Mouse (Mus musculus) gastrocnemius, postnatal 25 days (tissue): Measurements from ENCODE around the gene Scfd2. TPM values are rescaled to one million over a fixed set of nuclear protein-coding genes. Genes with fewer than 3 reads are reported as not detected.
A peak's percentile ranks its signal among the peaks of the same experiment; 100 is the strongest.

Experiments
- DNase-seq: peaks from one replicate; pipeline ENCODE4 v3.0.0; 2022
- total RNA-seq, 2 experiments: library from RNA; stranded (reverse); gene quantifications; 1 replicate in 1 of 2; 2 replicates in 1 of 2; pipeline ENCODE4 v1.2.3; 2021

Gene Scfd2
- total RNA-seq, 2 experiments from 2014 or later, result 9.5 to 11.7 TPM

DNA sequence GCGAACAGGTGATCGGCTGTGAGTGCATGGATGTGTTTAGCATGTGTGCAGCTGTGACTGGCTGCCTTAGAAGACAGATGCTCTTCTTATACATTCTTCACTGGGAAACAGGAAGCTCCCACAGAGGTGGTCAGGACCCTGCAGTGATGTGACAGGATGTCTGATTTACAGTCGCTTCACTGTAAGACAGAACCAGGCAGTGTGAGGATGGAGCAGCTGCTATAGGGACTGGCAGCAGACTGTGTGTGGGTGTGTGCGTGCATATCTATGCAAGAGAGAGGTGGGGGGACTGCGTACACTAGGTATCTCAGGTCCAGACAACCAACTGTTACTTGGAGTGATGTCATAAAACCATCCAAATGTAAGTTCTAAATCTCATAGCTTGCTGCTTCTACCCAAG lies 254.3 kb downstream of the Scfd2 start:
- DNase-seq, result no peak

DNA sequence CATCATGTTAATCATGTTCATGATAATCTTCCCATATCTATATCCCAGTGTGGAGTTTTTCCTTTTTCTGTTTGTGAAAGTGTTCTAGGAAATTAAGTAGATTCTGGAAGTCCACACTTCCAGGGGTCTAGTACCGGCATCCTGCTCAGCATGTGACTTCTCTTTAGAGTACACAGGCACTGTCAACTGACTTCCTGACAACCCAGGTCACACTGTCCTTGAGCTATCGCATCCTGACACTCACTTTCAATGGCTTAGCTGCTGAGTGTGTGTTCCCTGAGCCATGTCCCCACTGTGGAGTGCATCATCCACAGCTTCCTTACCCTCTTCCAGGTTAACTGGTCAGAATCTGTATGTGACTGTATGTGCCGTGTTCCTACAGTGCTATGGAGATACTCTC lies 258.2 kb downstream of the Scfd2 start:
- no peak for DNase-seq

DNA sequence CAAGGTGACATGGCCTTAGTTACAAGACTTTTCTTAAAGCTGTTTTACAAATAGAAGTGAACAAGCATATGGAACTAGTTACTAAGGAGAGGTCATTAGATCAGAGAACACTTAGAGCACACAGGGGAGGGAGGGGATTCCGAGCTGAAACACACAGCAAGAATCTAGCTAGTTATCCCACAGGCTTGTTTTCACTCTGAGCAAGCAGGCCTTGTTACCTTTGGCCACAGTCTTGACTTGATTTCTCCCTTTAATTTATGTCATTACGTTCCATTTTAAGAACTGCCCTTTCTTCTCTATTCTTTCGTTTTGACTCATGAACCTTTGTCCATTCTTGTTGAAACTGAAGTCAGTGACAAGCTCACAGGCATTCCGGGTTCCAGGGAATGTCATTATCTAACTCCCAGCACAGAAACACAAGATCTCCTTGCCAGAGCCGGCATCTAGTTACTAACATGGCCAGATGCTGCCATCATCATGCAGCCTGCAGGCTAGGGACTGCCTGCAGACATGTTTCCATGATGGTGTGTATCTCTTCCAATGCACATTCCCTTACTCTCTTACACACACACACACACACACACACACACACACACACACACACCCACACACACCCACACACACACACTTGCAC lies 263.7 kb downstream of the Scfd2 start:
- DNase-seq, result no peak

DNA sequence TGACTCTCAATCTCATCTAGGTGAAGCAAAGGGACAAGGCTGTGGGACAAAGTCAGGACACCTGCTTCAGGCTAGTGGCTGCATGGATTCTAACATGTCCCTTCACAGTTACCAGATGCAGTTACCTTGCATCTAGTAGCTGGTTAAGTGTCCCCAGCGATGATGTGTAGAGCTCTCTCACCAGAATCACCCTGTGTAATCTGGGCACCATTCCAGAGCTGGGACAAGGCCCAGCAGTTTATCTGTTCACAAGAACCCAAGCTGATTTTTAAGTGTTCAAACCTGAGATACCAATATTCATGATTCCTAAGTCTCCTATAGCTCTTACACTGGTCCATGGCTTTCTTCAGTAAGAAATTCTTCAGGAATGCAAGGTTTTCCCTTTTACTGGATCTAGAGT lies 264.4 kb downstream of the Scfd2 start:
- DNase-seq, result no peak

DNA sequence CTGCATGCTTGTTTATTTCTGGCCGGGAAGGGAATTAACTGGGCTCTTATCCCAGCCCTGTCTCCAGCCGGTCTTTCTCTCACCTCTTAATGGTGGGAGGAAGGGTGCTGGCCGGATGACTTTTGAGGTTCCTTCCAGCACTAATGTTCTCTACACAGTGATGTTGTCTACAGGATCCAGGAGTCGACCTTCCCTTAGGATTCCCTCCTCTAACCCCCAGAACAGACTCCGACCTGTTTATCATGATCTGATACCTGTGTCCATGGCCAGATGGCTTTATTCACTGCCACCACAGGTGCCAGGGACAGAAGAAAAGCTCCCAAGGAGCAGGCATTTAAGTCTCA lies 265.1 kb downstream of the Scfd2 start:
- no peak for DNase-seq

DNA sequence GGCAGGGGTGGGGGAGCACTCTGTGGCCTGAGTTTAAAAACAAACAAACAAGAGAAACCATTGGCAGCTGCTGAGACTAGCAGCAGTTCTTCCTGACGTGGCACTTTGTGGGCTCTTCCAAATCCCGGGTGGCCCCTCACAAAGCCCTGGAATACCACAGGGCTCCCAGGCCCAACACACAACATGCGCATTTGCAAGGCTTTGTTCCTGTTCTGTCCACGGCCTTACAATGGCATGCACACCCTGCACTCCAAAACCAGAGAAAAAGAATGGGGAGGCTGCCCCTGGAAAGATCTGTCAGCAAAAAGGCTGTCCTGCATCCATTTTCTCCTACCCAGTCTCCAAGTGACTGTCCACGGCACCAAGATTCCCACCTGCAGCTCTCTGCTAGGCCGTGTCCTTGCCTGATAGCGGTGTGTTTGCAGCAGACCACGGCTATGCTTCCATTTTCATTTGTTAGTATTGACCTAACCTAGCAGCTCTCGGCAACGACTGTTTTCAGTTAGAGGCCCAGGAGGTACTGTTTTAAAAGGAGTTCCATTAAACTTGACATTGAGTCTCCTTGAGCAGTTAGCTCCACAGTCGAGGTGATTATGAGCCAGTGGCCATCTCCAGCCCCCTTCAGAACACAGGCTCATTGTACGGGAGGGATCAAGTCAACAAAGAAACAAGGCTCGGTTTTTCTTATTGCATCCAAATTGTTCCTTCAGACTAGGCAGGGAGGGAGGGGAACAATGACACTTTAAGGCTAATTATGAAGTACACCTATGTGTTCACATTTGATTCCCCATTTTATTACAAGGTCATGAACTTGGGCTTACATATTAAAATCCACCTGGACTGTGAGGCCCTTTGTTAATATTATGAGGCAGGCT lies 265.7 kb downstream of the Scfd2 start:
- DNase-seq, result no peak

DNA sequence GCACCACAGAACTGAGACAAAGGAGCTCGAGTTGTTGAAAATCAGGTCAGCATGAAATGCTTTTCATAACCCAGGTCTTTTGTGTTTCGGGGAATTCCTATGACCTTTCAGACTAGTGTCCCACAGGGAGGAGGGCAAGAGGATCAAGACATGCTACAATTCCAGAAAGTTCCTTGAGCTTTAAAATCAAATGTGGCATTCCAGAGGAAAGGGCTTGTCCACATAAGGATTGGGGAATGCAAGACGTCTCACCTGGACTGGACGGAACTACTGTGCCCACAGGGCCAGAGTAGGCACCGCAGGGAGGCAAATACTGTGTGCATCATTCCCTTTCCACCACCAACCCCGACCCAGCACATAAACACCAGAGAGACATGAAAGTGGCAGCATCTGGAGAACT lies 266.4 kb downstream of the Scfd2 start:
- DNase-seq, result no peak

DNA sequence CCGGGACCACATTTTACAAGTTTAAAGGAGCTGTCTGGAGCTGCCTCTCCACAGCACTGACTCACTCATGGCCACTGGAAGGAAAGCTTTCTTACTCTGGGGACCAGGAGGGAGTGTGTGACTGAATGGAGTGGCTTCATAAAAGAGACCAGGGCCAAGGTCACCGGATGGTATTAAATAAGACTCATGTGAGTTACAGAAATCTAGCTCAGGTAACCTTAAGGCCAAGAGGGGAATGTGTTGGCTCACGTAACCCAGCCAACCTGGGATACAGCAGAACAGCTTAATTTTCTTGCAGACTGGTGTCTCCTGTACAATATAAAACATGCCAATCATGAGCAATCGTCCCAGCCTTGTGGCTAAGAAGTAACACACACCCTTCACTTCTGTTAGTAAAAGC lies 267.0 kb downstream of the Scfd2 start:
- DNase-seq, result no peak

DNA sequence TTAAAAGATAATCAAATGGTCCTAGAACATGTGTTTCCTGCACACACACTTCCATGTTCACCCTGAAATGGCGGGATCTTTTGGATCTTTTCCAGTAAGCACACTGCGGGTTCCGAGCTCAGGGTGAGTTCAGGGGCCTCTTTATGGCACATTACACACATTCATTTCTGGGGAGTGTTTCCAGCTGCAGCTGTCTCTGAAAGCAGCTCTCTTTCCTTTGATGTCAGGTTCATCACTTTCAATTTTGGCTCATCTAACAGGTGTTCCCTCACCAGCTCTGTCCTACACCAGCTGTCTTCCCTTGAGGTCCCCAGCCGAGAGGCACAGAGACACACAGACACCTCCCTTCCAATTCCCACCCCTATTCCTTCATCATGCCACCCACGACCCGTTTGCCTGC lies 270.5 kb downstream of the Scfd2 start:
- no peak for DNase-seq

DNA sequence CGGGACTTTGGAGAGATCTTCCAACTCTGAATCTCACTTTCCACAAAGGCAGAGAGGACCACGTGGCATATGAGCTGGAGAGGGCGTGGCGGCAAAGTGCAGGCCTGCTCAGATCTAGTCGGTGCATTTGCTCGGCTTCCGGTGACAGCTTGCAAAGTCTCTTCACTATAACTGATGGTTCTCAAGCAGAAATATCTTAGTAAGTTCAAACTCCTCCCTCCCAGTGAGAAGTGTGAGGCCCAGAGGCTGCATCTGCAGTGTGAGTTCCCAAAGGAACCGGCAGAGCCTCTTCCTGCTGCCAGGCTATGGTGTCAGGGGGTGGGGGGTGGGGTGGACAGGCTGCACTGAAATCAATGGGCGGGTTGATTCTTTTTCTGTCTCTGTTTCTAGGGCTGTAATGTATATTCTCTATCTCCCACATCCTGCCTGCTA lies 271.2 kb downstream of the Scfd2 start:
- no peak for DNase-seq

DNA sequence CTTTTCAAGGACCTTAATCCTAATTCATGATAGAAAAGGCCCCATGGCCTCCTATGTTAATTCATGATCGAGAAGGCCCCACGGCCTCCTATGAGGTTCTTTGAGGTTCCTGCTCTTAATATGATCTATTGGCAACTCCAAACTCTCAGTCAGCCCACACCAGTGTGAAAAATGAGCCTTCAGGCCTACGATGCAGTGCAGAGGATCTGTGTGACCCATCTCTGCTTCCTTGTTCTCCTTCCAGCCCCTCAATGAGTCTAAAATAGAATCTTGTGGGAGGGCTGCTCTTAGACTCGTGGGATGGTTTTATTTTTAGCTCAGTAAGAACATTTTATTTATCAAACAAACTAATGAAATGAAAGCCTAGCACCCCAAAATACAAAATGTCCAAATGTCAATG lies 274.9 kb downstream of the Scfd2 start:
- DNase-seq, result peak; percentile 28

DNA sequence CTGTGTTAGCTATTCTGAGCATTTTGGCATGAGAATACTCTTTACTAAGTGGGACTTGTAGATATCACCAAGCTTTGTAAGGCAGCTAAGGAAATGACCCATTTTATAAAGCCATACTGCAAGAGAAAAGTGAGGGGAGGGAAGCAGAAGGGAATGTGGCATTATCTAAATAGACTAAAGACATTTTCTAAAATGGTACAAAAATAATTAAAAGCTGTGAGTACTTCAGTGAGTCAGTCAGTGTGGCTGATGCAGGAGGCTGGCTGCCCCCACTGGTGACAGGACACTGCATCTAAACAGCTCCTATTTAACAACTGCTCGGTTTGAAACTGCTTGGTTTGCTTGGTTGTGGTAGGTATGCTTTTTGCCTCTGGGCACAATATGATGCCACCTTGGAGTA lies 276.6 kb downstream of the Scfd2 start:
- DNase-seq, result no peak

DNA sequence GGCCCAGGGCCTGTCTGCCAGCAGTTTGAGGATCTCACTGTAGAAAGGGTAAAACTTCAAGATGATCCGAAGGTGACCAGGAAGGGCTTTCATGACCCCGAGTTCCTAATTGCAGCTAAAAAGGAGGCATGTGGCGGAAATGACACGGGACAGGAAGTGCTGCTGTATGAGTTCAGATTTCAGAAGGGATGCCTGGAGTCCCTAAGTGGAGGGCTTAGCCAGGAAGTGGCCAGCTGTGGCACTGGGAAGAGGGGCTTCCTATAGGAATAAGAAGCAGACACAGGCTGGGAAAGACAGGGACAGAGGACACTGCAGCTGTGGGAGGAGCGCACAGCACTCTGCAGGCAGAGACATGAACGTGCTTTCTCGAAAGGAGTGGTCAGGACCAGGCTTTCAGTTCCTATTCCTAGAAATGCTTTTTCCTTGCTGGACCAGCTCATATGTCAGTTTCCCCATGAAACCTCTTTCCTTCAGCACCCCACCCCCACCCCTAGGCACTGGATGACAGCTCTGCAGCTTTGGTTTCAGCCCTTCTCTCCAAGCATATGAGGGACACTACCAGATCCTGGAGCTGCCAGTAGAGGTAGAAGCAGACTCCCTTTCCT lies 277.7 kb downstream of the Scfd2 start:
- DNase-seq, result no peak

DNA sequence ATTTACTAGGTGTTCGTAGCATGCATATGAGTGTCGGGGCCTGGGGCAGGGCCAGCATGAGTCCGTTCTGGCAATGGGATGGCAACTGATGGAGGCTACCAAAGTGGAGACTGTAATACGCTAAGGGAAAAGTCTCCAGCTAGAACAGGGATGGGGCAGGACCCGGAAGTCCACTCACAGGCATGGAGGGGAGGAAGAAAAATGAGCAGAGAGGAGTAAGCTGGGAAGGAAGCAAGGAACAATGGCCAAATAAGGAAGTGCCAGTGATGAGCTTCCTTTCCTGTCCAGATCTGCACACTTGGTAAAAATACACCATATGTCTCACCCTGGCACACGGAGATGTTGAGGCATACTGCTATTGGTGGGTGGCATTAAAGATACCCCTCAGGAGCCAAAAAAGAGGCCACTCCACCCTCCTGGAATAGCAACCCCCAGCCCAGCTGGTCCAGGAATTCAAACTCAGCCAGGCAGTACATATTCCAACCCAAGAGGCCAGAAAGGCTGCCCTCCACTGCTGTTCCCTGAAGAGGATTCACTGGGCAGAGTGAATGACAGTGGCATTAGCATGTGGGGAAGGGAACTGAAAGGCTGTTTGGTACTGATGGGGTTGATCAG lies 278.8 kb downstream of the Scfd2 start:
- no peak for DNase-seq

DNA sequence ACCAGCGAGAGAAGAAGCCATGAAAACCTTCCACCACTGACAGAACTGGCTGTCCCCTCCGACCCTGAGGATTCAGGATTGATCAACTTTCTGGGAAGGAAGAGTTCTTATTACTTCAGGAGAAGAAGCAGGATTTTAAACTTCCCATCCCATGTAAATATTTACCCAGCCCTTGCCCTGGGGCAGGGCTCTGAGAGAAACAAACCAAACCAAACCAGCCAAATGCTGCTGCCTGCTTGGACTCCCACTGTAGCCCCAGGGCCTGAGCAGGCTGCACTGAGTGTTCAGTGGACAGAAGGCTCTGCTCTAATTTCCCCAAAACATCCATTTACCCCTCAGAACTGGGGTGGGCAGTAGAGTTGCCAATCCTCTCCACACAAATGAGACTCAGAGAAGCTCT lies 280.6 kb downstream of the Scfd2 start:
- DNase-seq, result no peak

DNA sequence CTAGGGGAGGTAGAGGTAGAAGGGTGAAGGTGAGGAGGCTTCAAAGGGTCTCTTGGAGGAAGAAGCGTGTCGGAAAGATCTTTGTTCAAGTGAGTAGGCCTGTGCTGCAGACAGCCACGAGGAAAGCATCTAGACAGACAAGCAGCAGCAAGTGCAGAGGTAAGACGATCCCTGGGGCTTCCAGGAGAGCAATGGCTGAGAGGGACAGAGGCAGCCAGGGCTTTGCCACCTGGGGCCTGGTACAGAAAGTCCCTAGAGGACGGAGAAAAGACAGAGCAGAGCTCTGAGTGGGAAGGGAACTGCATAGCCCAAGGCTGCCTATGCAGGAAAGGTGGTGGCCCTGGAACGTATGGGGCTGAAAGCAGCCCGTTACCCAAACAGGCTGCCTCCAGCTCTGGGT lies 281.3 kb downstream of the Scfd2 start:
- no peak for DNase-seq

DNA sequence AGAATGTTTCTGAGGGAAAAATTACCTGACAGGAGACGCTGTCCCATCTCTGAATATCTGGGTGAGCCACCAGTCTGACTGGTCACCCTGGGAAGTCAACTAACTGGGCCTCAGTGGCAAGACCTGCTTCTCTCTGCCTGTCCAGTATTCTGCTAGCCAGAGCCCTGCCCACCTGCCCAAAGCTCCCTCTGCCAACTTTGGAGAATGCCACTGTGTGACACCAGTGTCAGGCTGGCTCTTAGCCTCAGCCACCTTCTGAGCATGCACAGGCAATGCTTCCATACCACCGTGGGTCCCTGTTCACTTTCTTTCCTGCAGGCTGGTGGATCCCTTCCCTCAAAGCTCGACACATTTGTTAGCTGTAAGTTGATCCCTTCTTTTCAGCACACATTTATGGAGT lies 281.8 kb downstream of the Scfd2 start:
- DNase-seq, result no peak

DNA sequence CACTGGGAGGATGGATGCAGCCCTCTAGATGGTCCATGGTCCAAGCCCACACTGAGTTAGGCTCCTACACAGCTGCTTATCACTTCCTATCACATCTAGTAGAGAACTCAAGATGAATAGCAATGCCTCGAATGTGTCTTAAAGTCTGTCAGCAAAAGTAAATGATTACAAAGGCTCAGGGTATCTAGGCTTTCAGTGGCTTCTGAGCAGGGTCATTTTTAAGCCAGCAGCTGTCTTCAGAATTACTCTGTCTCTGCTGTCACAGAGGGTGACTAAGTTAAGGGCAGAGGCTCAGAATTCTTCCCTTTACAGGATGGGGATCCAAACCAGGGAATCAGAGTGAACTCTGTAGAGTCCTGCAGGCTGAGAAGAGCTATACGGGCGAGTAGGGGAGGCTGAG lies 284.6 kb downstream of the Scfd2 start:
- no peak for DNase-seq

DNA sequence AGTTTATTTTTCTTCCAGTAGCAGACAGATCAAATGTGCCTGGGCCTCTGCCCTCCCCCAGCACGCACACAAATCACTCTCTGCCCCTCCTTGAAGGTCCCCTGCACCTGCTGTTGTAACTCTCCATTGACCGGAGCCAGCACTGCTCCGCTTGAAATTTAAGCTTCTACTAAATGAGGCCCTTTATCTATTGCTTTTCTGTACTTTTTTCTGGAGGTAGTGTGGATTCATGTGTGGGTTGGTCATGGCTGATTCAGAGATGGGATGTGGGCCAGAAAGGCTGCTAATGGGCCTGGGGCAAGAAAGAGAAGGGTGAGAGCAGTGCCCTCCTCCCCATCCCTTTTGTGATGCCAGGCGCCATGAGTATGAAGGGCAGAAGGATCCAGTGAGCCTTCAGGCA lies 285.1 kb downstream of the Scfd2 start:
- DNase-seq, result no peak

DNA sequence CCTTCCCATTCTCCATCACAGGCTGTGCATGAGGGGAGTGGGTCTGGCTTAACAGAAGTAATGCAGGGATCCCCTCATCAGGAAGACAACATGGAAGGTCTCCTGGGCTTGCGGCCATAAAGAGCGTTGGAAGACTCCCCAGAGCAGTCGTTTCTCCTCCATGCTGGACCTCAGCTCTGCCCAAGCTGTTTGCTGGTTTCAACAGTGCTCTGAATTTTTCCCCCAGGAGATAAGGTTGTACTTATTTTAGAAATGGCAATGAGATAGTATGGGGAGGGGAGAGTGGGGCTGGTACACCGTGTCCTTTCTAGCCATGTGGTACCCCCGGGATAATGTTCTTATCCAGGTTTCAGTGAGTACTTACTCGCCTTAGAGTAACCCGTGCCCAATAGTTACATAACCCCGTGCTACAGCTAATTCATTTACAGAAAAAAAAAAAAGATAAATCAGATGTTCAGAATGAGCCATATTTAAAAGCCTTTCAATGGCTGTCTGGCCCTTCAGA lies 285.9 kb downstream of the Scfd2 start:
- DNase-seq, result no peak

DNA sequence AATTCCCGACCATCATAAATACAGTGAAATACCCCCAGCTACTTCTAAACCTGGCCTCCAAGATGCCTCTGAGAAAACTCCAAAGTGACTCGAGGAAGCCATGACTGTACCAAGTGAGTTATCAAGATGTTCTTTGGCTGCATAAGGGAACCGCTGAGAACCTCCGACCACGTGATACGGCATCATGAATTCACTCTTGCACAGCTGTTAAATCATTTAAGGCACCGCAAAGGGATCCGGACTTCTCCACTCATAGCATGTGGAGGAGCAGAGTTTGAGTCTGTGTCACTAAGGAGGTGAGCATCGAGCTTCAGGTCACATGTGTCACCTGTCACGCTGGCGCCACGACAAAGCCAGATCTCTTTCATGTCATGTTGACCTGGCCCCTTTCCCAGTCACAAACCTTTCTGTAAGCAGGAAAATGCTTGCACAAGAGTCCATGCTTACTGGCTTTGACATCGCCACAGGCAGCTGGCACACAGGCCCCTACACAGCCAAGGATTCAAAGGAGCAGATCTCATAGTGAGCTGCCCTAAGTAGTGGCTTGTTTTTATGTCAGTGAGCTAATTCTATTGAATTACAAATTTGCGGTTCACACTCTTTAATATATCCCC lies 287.0 kb downstream of the Scfd2 start:
- DNase-seq, result no peak

DNA sequence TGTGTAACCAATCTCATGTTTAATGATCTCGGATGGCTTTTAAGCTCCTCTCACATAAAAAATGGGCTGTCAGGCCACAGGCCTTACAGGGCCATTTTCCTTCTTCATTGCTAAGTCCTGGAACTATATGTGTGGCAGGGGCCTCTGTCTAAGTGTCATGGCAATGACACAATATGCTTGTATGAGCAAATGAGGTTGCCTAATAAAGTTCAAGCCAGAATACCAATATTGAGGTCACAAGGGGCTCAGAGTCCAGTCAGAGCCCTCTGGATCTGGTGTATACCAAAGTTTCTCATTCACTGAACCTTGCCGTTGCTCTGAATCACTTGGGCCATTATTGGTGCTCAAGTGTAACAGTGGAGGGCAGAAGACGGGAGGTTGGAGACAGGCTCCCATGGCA lies 288.9 kb downstream of the Scfd2 start:
- no peak for DNase-seq
